Mouse (Mus musculus) myocyte (in vitro differentiated cells): Measurements from ENCODE around the gene Gkap1.

ENCODE experiments used
- CEBPB ChIP-seq: IDR thresholded peaks from 2 replicates; pipeline ENCODE4 v1.6.1; 2011; ENCODE audit warnings: mild to moderate bottlenecking, moderate library complexity; ENCODE audit not compliant: poor library complexity, insufficient read depth, severe bottlenecking
- E2F4 ChIP-seq: IDR thresholded peaks from one replicate; pipeline ENCODE4 v1.6.1; 2011; ENCODE audit warnings: mild to moderate bottlenecking, control low read depth, moderate library complexity; ENCODE audit not compliant: insufficient read depth
- MAX ChIP-seq: IDR thresholded peaks from one replicate; pipeline ENCODE4 v1.6.1; 2011; ENCODE audit warnings: low read depth, mild to moderate bottlenecking, control low read depth
- MYOD1 ChIP-seq, 3 experiments: IDR thresholded peaks; one replicate each; pipeline ENCODE4 v1.6.1; 2011; ENCODE audit warnings: control low read depth in 2 of 3, low read depth in 2 of 3, mild to moderate bottlenecking in 2 of 3, moderate library complexity in 1 of 3; ENCODE audit not compliant: insufficient read length in 2 of 3, control insufficient read depth in 1 of 3
- MYOG ChIP-seq, 3 experiments: IDR thresholded peaks; one replicate each; pipeline ENCODE4 v1.6.1; 2011; ENCODE audit warnings: control low read depth in 2 of 3, low read depth in 2 of 3, mild to moderate bottlenecking in 2 of 3; ENCODE audit not compliant: insufficient read length in 2 of 3, control insufficient read depth in 1 of 3, insufficient read depth in 1 of 3
- POLR2A ChIP-seq: IDR thresholded peaks from one replicate; pipeline ENCODE4 v1.6.1; 2011; ENCODE audit warnings: low read depth, mild to moderate bottlenecking, control low read depth, moderate library complexity; ENCODE audit not compliant: insufficient read length
- POLR2AphosphoS2 ChIP-seq: IDR thresholded peaks from one replicate; pipeline ENCODE4 v1.6.1; 2011; ENCODE audit warnings: low read depth, control low read depth; ENCODE audit not compliant: insufficient read length
- REST ChIP-seq: IDR thresholded peaks from one replicate; pipeline ENCODE4 v1.6.1; 2011; ENCODE audit warnings: mild to moderate bottlenecking, control low read depth, moderate library complexity; ENCODE audit not compliant: insufficient read depth, insufficient read length
- SRF ChIP-seq: IDR thresholded peaks from one replicate; pipeline ENCODE4 v1.6.1; 2011; ENCODE audit warnings: low read depth; ENCODE audit not compliant: control insufficient read depth, insufficient read length
- TCF12 ChIP-seq: IDR thresholded peaks from one replicate; pipeline ENCODE4 v1.6.1; 2011; ENCODE audit warnings: mild to moderate bottlenecking, control low read depth; ENCODE audit not compliant: poor library complexity, insufficient read depth, severe bottlenecking
- TCF3 ChIP-seq: IDR thresholded peaks from one replicate; pipeline ENCODE4 v1.6.1; 2011; ENCODE audit warnings: low read depth, control low read depth; ENCODE audit not compliant: insufficient read length
- USF1 ChIP-seq: IDR thresholded peaks from one replicate; pipeline ENCODE4 v1.6.1; 2011; ENCODE audit warnings: low read depth, mild to moderate bottlenecking, control low read depth, moderate library complexity

DNA sequence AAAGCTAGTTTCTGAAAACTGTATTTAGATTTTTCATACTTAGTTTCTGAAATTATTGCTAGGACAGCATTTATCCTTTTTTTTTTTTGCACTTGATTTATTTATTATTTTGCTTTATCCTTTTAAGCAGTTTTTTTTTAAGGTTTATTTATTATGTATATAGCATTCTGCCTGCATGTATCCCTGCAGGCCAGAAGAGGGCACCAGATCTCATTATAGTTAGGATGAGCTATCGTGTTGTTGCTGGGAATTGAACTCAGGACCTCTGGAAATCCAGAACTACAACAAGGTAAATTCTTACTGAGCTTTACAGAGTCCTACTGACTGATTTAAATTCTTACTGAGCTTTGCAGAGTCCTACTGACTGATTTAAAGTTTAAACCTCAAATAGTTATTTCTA, 22.2 kb downstream of the Gkap1 start:
- no peak for TF ChIP-seq USF1
- no peak for TF ChIP-seq POLR2A
- TF ChIP-seq TCF12 = no peak
- no peak for TF ChIP-seq MYOD1 (IDR thresholded peaks at IDR 0.05; ENCODE audit: control insufficient read depth in 1 of 3, insufficient read length in 2 of 3, low read depth in 2 of 3)
- no peak for TF ChIP-seq CEBPB
- no peak for TF ChIP-seq MAX
- TF ChIP-seq POLR2AphosphoS2 = no peak
- no peak for TF ChIP-seq E2F4
- TF ChIP-seq MYOG (IDR thresholded peaks at IDR 0.05; ENCODE audit: control insufficient read depth in 1 of 3, insufficient read depth in 1 of 3, insufficient read length in 2 of 3, low read depth in 2 of 3) = no peak
- TF ChIP-seq TCF3 = no peak
- TF ChIP-seq REST = no peak
- TF ChIP-seq SRF = no peak
